Mouse (Mus musculus) heart, postnatal 0 days (tissue): ENCODE results near the gene Eppin. TPM values are rescaled to one million over a fixed set of nuclear protein-coding genes. Genes with fewer than 3 reads are reported as not detected.
"Not testable (repeated sequence)": the region's sequence is repeated elsewhere in the genome, so short reads cannot be mapped to it uniquely, and the experiment has no call there.

Experiments
- ATAC-seq: fragments of 200-750 bp; cut with Nextera tagmentation; 2 replicates; pipeline ENCODE4 v1.8.0; 2017; ENCODE audit warnings: low read depth, moderate number of reproducible peaks, moderate library complexity; ENCODE audit not compliant: insufficient read depth
- DNase-seq: peaks from one replicate; pipeline ENCODE4 v3.0.0-alpha.2; 2016; ENCODE audit warnings: low spot score
- H3K27ac ChIP-seq: fragments of 300-500 bp; sonication (generic); 2 replicates; pipeline ENCODE4 v1.5.1; 2014; ENCODE audit warnings: low read depth, mild to moderate bottlenecking
- H3K27me3 ChIP-seq: fragments of 300-500 bp; sonication (generic); 2 replicates; pipeline ENCODE4 v1.6.1; 2014; ENCODE audit warnings: low read length, mixed read lengths; ENCODE audit not compliant: control insufficient read depth, insufficient read depth
- H3K36me3 ChIP-seq: fragments of 300-500 bp; sonication (generic); replicated peaks from 2 replicates; pipeline ENCODE4 v1.6.1; 2014; ENCODE audit warnings: low read length, mixed read lengths; ENCODE audit not compliant: control insufficient read depth, insufficient read depth
- H3K4me1 ChIP-seq: fragments of 300-500 bp; sonication (generic); 2 replicates; pipeline ENCODE4 v1.6.1; 2014; ENCODE audit warnings: antibody characterized with exemption; ENCODE audit not compliant: control insufficient read depth, insufficient read depth
- H3K4me2 ChIP-seq: fragments of 300-500 bp; sonication (generic); 2 replicates; pipeline ENCODE4 v1.6.1; 2014; ENCODE audit warnings: low read depth, mild to moderate bottlenecking, low read length, moderate library complexity
- H3K4me3 ChIP-seq: fragments of 300-500 bp; sonication (generic); 2 replicates; pipeline ENCODE4 v1.5.1; 2014; ENCODE audit warnings: low read depth, low read length
- H3K9ac ChIP-seq: fragments of 300-500 bp; sonication (generic); replicated peaks from 2 replicates; pipeline ENCODE4 v1.6.1; 2014; ENCODE audit warnings: low read depth, low read length, mixed read lengths
- H3K9me3 ChIP-seq: fragments of 300-500 bp; sonication (generic); replicated peaks from 2 replicates; pipeline ENCODE4 v1.6.1; 2016; ENCODE audit warnings: low read length; ENCODE audit not compliant: control insufficient read depth
- CTCF ChIP-seq: IDR thresholded peaks from 2 replicates; pipeline ENCODE4 v1.5.1; 2016; ENCODE audit warnings: antibody characterized with exemption, control low read depth, low read depth
- EP300 ChIP-seq: IDR thresholded peaks from 2 replicates; pipeline ENCODE4 v1.6.1; 2016; ENCODE audit warnings: antibody characterized with exemption, low read depth
- WGBS: fragments of 180-500 bp; shearing (Covaris S2); extraction: QIAGEN DNeasy Blood & Tissue Kit; methylation state at CpG from one replicate; pipeline ENCODE4 v1.1.7; 2014; 5-methylcytosine and 5-hydroxymethylcytosine counted together
- polyA plus RNA-seq: library from polyadenylated mRNA; unstranded; fragments of >200 nt; fragmentation: Nextera tagmentation; extraction: Ambion mirVana; gene quantifications from 2 replicates; pipeline ENCODE4 v1.2.1, GENCODE M21; 2015
- total RNA-seq: library from RNA; depleted of rRNA; stranded (reverse); fragments of >200 nt; gene quantifications from 2 replicates; pipeline ENCODE4 v1.2.3, GENCODE M21; 2014; ENCODE audit warnings: low replicate concordance

Eppin gene
- total and polyA plus RNA-seq, 2 experiments from 2014 or later: not detected

DNA sequence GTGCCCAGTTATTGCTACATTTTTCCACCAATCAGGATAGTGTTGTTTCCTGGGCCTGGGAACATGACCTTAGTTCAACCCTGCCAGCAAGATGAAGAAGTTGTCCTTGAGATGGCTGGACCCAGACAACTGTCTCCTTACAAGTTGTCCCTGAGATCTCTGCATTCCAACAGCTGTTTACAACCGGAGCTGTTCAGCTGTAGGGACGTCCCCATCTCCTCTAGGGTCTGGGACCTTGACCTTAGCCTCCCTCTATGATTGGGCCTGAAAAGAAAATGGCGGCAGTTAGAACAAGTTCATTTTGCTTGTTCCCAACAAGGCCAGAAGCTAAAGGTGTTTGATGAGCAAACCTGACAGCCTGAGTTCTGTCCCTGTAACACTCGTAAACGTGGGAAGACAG lies 25.7 kb upstream of the Eppin start:
- Histone ChIP-seq H3K4me2 (no peak overlapping the region), H3K4me1 (no peaks in the 10 kb centered on the region), H3K9me3 (no peaks in the 10 kb centered on the region), H3K27ac (no peak overlapping the region), H3K9ac (no peak overlapping the region), H3K4me3 (no peak overlapping the region), H3K36me3 (no peaks in the 10 kb centered on the region), H3K27me3 (no peaks in the 10 kb centered on the region)
- TF ChIP-seq CTCF (no peak), EP300 (no peak)
- WGBS: 64% methylated on average over 5 of the region's 5 CpGs
- ATAC-seq: no peak
- no peak for DNase-seq

DNA sequence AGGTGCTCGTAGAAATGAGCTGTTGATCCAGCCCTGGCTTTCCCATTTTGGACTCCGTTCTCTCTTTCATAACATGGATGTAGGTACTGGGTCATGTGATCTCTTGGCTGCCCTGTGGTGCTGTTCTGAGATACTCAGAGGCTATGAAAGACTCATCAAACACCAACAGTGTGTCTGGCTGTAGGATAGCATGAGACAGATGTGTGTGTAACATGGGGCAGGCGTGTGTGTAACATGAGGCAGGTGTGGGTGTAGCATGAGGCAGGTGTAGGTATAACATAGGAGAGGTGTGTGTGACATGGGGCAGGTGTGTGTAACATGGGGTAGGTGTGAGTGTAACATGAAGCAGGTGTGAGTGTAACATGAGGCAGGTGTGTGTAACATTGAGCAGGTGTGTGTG lies 22.0 kb upstream of the Eppin start:
- no peak for ATAC-seq
- Histone ChIP-seq H3K4me3 (no peak overlapping the region), H3K27me3 (no peaks in the 10 kb centered on the region), H3K9me3 (no peaks in the 10 kb centered on the region), H3K4me2 (no peak overlapping the region), H3K36me3 (no peaks in the 10 kb centered on the region), H3K27ac (no peak overlapping the region), H3K4me1 (no peaks in the 10 kb centered on the region), H3K9ac (no peak overlapping the region)
- TF ChIP-seq EP300: no peak
- TF ChIP-seq CTCF: no peak
- DNase-seq: no peak
- WGBS: 87% methylated on average over 3 of the region's 3 CpGs

DNA sequence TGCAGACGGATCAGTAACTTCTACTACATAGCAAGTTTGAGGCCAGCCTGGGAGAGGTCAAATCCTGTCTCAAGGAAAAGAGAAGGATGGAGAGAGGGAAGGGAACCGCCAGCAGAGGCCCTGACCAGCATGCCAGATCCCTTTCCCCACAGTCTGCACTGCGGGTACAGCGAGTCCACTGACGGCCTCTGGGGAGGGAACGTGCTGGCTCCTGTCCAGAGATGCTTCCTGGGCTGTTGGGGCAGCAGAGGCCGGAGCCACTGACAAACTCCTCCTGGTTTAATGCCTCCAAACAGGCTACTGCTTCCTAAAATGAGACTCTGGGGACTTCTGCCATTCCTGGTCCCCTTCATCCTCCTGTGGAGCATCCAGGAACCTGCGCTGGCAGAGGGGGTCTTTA lies 20.1 kb upstream of the Eppin start, which contains the start of the genes Wfdc6b and Wfdc8:
TSS of gene Wfdc6b (plus strand) at position 52 of the 400 bp plus-strand sequence.
TSS of gene Wfdc8 (minus strand) at position 156 of the 400 bp plus-strand sequence.
- H3K9ac ChIP-seq, DNase-seq, H3K4me3 ChIP-seq, H3K27ac ChIP-seq, H3K27me3 ChIP-seq, H3K4me1 ChIP-seq, H3K9me3 ChIP-seq, ATAC-seq, H3K4me2 ChIP-seq, H3K36me3 ChIP-seq: not testable (repeated sequence)
- WGBS: 44% methylated on average over 8 of the region's 8 CpGs

DNA sequence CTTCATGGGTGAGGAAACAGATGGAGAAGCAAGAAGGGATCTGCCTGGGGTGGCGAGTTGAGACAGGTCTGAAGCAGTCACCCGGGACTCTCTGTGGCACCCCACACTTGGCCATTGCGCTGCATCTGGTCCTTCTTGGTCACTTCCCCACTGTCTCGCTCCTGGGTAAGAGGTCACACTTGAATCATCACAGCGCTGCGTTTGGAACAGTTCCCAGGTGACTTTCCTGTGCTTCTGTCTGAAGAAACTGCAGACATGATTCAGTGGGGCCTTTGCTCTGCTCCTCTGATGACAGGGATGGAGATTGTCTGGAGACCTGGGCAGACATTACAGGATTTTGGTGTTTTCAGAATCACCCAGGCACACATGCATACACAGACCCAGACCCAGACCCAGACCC lies 15.4 kb upstream of the Eppin start:
- H3K4me1 ChIP-seq: no peaks in the 10 kb centered on the region
- no peak overlapping the region for H3K9ac ChIP-seq
- no peak overlapping the region for H3K4me3 ChIP-seq
- no peaks in the 10 kb centered on the region for H3K27me3 ChIP-seq
- H3K27ac ChIP-seq: no peak overlapping the region
- no peak overlapping the region for H3K4me2 ChIP-seq
- H3K9me3 ChIP-seq: 0 out of 2 replicates have a peak, but pooled peaks cover under 1% of the 10 kb centered on the region
- TF ChIP-seq CTCF: no peak
- no peak for TF ChIP-seq EP300
- DNase-seq (no peak), ATAC-seq (no peak)
- WGBS: 63% methylated on average over 6 of the region's 6 CpGs
- H3K36me3 ChIP-seq: no peaks in the 10 kb centered on the region

DNA sequence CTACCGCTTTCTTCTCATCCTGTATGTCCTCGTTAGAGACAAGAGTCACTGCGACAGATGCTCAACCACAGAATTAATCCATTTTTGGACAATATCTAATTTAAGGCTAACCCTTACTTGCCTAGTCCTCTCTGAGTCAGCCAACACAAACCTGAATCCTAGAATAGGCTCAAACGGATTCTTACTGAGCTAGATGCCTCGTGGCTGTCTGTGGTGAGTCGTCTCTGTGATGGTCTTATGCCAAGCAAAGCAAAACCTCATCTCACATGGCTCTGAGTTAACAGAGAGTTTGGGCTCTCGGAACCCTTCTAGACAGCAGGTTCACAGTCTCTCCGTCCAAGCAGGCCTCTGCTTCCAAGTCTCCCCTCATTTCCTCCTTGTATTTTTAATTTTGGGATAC lies 11.0 kb upstream of the Eppin start:
- Histone ChIP-seq H3K9ac (no peak overlapping the region), H3K36me3 (no peaks in the 10 kb centered on the region), H3K27ac (no peak overlapping the region), H3K4me3 (no peak overlapping the region), H3K4me1 (no peaks in the 10 kb centered on the region), H3K27me3 (no peaks in the 10 kb centered on the region), H3K9me3 (peaks cover 5% of the 10 kb centered on the region), H3K4me2 (no peak overlapping the region)
- TF ChIP-seq EP300 (no peak), CTCF (no peak)
- 75% methylated on average over 8 of the region's 8 CpGs for WGBS
- DNase-seq (no peak), ATAC-seq (no peak)

DNA sequence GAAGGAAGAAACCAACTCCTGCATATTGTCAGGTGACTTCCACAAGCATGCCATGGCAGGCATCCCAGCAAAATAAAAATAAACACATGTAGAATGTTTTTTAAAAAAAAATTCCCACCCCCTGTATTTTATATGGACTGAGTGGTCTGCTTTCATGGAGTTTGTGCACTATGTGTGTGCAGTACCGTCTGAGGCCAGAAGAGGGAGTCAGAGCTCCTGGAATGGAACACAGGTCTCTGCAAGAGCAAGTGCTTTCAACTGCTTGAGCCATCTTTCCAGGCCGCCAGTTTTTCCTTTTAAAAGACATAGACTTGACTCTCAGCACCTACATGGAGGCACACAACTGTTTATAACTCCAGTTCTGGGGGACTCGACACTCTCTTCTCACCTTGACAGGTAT lies 10.1 kb upstream of the Eppin start:
- WGBS: 77% methylated on average over 3 of the region's 3 CpGs
- DNase-seq (no peak), ATAC-seq (no peak)
- Histone ChIP-seq H3K9me3 (peaks cover 5% of the 10 kb centered on the region), H3K27ac (no peak overlapping the region), H3K4me3 (no peak overlapping the region), H3K4me1 (no peaks in the 10 kb centered on the region), H3K36me3 (no peaks in the 10 kb centered on the region), H3K27me3 (no peaks in the 10 kb centered on the region), H3K4me2 (no peak overlapping the region), H3K9ac (no peak overlapping the region)
- no peak for TF ChIP-seq EP300
- TF ChIP-seq CTCF: no peak
